In the genomic region with DNA sequence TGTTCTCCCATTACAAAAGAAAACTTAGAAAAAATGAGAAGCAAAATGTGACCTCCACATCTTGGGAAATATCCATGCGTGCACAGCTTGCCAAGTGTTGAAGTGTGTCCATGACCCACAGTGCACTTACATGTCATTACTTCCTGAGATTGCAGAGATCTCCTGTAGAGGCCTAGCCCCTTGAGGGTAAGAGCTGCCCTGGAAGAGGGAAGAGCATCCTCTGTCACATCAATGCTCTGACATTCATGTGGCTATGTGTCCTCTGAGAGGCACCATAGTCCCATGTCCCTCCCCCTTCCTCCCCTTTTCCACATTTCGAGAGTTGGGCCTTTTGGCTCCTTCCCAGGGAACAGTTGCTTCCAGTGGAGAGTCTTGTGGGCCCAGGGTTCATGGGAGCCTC, we compare ENCODE assay signal across 10 mouse cellular contexts.
DNase-seq lines count a peak whose midpoint lies in the region; TF ChIP-seq lines count a peak whose summit lies in the region.
"Had no signal": no experiment of that assay in that cellular context is flagged by ENCODE, and none has a peak within 500 bp of the region (broad histone marks: within the 10 kb centered on the region; RNA-seq: fewer than 3 reads in every experiment).

No protein-coding gene starts in this region.

- no peak for TF ChIP-seq POLR2A in liver, adult 2 months (IDR thresholded peaks at IDR 0.05; ENCODE audit: extremely low read depth, insufficient read depth, low read length)

- intact Hi-C loops in heart, postnatal 36 days (cut with DNase I) = no loop called here

- no peak overlapping the region for H3K4me3 ChIP-seq in liver, adult 2 months (ENCODE audit: insufficient read depth, low read depth, low read length)
- no peak overlapping the region for H3K4me3 ChIP-seq in brown adipose tissue, adult 24 weeks (ENCODE audit: insufficient read depth, low read depth, low read length)
- H3K4me3 ChIP-seq: hindbrain, embryonic 15.5 days; liver, embryonic 13.5 days had no signal

- H3K79me2 ChIP-seq in liver, adult 2 months (ENCODE audit: control insufficient read depth, insufficient read depth, low read length) = no peaks in the 10 kb centered on the region

- no peak overlapping the region for H3K9ac ChIP-seq in liver, adult 2 months (ENCODE audit: low read depth, low read length)
- H3K9ac ChIP-seq: hindbrain, embryonic 15.5 days; liver, embryonic 13.5 days had no signal

- no peak overlapping the region for H3K27ac ChIP-seq in liver, adult 2 months (replicated peaks; ENCODE audit: insufficient read depth, low read depth, low read length)
- peak overlapping the region; percentile 61; the same call in 1 of the 2 replicates for H3K27ac ChIP-seq in brown adipose tissue, adult 24 weeks (replicated peaks; ENCODE audit: low read depth, low read length)
- H3K27ac ChIP-seq: hindbrain, embryonic 15.5 days; liver, embryonic 13.5 days had no signal

- DNase-seq in liver, adult 2 months (ENCODE audit: extremely low read depth, low read depth, low spot score) = peak; percentile 6
- no peak for DNase-seq in liver
- peak; percentile 41 to 43 for DNase-seq in heart, postnatal 36 days
- DNase-seq in ovary, postnatal 36 days (ENCODE audit: low spot score) = peak; percentile 22
- no peak for DNase-seq in frontal cortex, adult 2 months (ENCODE audit: extremely low spot score in 1 of 2, low spot score in 1 of 2)
- no peak for DNase-seq in frontal cortex, postnatal 14 days (ENCODE audit: low spot score in 2 of 2)
- DNase-seq in left cerebral cortex, adult 9 months (ENCODE audit: low spot score in 2 of 2) = no peak
- DNase-seq: liver, embryonic 13.5 days had no signal

- H3K27me3 ChIP-seq in liver, adult 2 months (ENCODE audit: control insufficient read depth, insufficient read depth, low read length) = no peaks in the 10 kb centered on the region
- H3K27me3 ChIP-seq: hindbrain, embryonic 15.5 days; liver, embryonic 13.5 days had no signal

- no peaks in the 10 kb centered on the region for H3K4me1 ChIP-seq in liver, adult 2 months (ENCODE audit: control insufficient read depth, insufficient read depth, low read length)
- no peaks in the 10 kb centered on the region for H3K4me1 ChIP-seq in brown adipose tissue, adult 24 weeks (ENCODE audit: control insufficient read depth, insufficient read depth, insufficient read length, low read length)
- H3K4me1 ChIP-seq: hindbrain, embryonic 15.5 days; liver, embryonic 13.5 days had no signal

- TF ChIP-seq CTCF in liver, adult 2 months (IDR thresholded peaks at IDR 0.05; ENCODE audit: low read depth, low read length) = no peak

- no peaks in the 10 kb centered on the region for H3K36me3 ChIP-seq in liver, adult 2 months (ENCODE audit: control insufficient read depth, insufficient read depth, low read length)
- H3K36me3 ChIP-seq: hindbrain, embryonic 15.5 days; liver, embryonic 13.5 days had no signal

- 78% methylated on average over 2 of the region's 2 CpGs for WGBS in liver, adult 2 months

Comparison
In these comparisons a context has a peak if more than half of its experiments do, and no peak if none do; other contexts are left out.
1. DNase-seq: peak in liver, adult 2 months (single experiment), heart, postnatal 36 days (2 of 2) and ovary, postnatal 36 days (single experiment); none in liver (single experiment), frontal cortex, adult 2 months (0 of 2), frontal cortex, postnatal 14 days (0 of 2) and left cerebral cortex, adult 9 months (0 of 2).